In the genomic region with DNA sequence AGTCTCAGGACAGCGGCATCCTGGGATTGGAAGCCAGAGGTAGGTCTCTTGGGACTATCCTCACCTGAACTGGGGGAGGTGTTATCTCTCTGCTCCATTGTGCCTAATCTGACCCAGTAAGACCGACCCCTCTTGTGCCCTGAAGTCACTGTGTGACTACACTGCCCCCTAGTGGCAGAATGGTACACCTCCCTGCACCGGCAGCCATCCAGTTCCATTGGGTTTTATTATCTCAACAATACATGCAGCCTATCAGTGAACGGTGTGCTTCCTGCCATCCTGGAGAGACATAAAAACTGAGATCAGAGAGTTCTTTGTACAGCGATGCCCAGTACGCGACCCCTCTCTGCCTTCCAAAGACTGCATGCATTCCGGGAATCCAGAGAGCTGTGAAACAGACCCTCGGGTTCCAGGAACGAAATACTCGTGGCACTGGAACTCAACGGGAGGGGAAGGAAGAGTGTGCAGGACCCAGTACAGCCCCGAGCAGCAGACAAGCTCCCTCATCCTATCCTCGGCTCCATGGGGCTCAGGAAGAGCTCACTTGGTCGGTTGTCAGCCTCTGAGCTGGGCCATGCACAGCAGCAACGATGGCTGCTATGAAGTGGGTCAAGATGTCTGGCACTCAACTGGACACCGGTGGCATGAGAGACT, we compare ENCODE assay signal across 8 mouse cellular contexts. TPM values are rescaled to one million over a fixed set of nuclear protein-coding genes. Genes with fewer than 3 reads are reported as not detected.
A peak's percentile ranks its signal among the peaks of the same experiment; 100 is the strongest.
DNase-seq lines count a peak whose midpoint lies in the region; ATAC-seq lines count a peak whose summit lies in the region.

No protein-coding gene starts in this region.

- intact Hi-C loops in gastrocnemius, postnatal 14 days (cut with DNase I; ENCODE audit: low total_unique reads), result loop anchor here (2.0 kb wide), 1 partner anchor 187 kb away; no protein-coding TSS in a partner anchor

- DNase-seq in adrenal gland, adult (ENCODE audit: inconsistent age in 2 of 2, low spot score in 1 of 2), result peak; percentile 78 to 94
- peak; percentile 94 for DNase-seq in embryo, embryonic 10 days (ENCODE audit: low spot score)
- peak; percentile 70 for DNase-seq in gastrocnemius, postnatal 14 days
- peak; percentile 84 for DNase-seq in induced T-regulatory cell, adult 2 months (ENCODE audit: low read depth)
- peak; percentile 63 to 64 for DNase-seq in left cerebral cortex, adult 8-10 months (ENCODE audit: low spot score in 2 of 2)
- peak; percentile 72 for DNase-seq in right cerebral cortex, postnatal 14 days
- peak; percentile 63 to 77 for DNase-seq in urinary bladder, postnatal 4 days (ENCODE audit: low spot score in 2 of 2)

- ATAC-seq in megakaryocyte-erythroid progenitor cell, adult 5-6 weeks (replicated peaks; ENCODE audit: low FRiP score, low TSS enrichment, poor library complexity, severe bottlenecking), result peak; percentile 88

RNA-seq across cellular contexts. Expression of gene Slc19a1, which starts 10.5 kb away (rescaled TPM):
- total RNA-seq in gastrocnemius, postnatal 14 days (2021), result 1 to 10 TPM; 4.8 to 5.4 TPM
- total RNA-seq in left cerebral cortex, adult 8-10 months (2022), result 10 to 100 TPM; 20.0 to 24.7 (median 22.1) TPM
- 67.9 and 77.4 TPM in 2 replicates for total RNA-seq in megakaryocyte-erythroid progenitor cell, adult 5-6 weeks (2014; fragmentation: Nextera tagmentation)
- total RNA-seq in megakaryocyte-erythroid progenitor cell, adult 5-6 weeks (2017), result 27.3 and 29.6 TPM in 2 replicates

RNA-seq across cellular contexts. Expression of gene Pcbp3, which starts 59.8 kb away (rescaled TPM):
- 1 to 10 TPM; 3.7 to 5.1 TPM for total RNA-seq in gastrocnemius, postnatal 14 days (2021)
- total RNA-seq in left cerebral cortex, adult 8-10 months (2022), result 10 to 100 TPM; 62.1 to 75.2 (median 68.7) TPM
- 16.8 and 20.1 TPM in 2 replicates for total RNA-seq in megakaryocyte-erythroid progenitor cell, adult 5-6 weeks (2014; fragmentation: Nextera tagmentation)
- total RNA-seq in megakaryocyte-erythroid progenitor cell, adult 5-6 weeks (2017), result 11.1 and 15.5 TPM in 2 replicates

Comparison
In these comparisons a context has a peak if more than half of its experiments do, and no peak if none do; other contexts are left out.
1. Peak in every context shown above with its lines: DNase-seq and ATAC-seq.